Mouse (Mus musculus) megakaryocyte, embryonic 14.5 days (primary cell): ENCODE measurements around the gene Ddx55.

Experiments used
- FLI1 ChIP-seq: IDR thresholded peaks from 2 replicates; pipeline ENCODE4 v1.6.1; 2012; ENCODE audit warnings: low read length, inconsistent platforms, mixed read lengths
- GATA1 ChIP-seq: IDR thresholded peaks from 3 replicates; pipeline ENCODE4 v1.6.1; 2012; ENCODE audit warnings: mixed read lengths, low read length, inconsistent platforms, borderline replicate concordance

GRCm38 (mm10) chr5:124614709-124615108 lies 62.0 kb downstream of the Ddx55 start:
- no peak for TF ChIP-seq FLI1
- TF ChIP-seq GATA1: no peak
